Mouse (Mus musculus) forebrain, postnatal 0 days (tissue): Measurements from ENCODE around the gene Dnase1l2. TPM values are rescaled to one million over a fixed set of nuclear protein-coding genes. Genes with fewer than 3 reads are reported as not detected.

Experiments
- ATAC-seq: fragments of 200-750 bp; cut with Nextera tagmentation; 2 replicates; pipeline ENCODE4 v1.8.0; 2017; ENCODE audit warnings: mild to moderate bottlenecking, moderate library complexity
- DNase-seq: peaks from one replicate; pipeline ENCODE4 v3.0.0-alpha.2; 2015
- H3K27ac ChIP-seq: fragments of 300-500 bp; sonication (generic); 2 replicates; pipeline ENCODE4 v1.5.1; 2014; ENCODE audit warnings: low read depth, mild to moderate bottlenecking, antibody characterized with exemption, low read length, moderate library complexity, mixed read lengths
- H3K27me3 ChIP-seq: fragments of 300-500 bp; sonication (generic); 2 replicates; pipeline ENCODE4 v1.6.1; 2014; ENCODE audit warnings: mild to moderate bottlenecking, low read length, mixed read lengths; ENCODE audit not compliant: insufficient read depth
- H3K36me3 ChIP-seq: fragments of 300-500 bp; sonication (generic); 2 replicates; pipeline ENCODE4 v1.6.1; 2014; ENCODE audit warnings: mild to moderate bottlenecking, moderate library complexity; ENCODE audit not compliant: insufficient read depth
- H3K4me1 ChIP-seq: fragments of 300-500 bp; sonication (generic); 2 replicates; pipeline ENCODE4 v1.6.1; 2014; ENCODE audit warnings: antibody characterized with exemption; ENCODE audit not compliant: insufficient read depth
- H3K4me2 ChIP-seq: fragments of 300-500 bp; sonication (generic); 2 replicates; pipeline ENCODE4 v1.6.1; 2014; ENCODE audit warnings: low read depth, mild to moderate bottlenecking, moderate library complexity
- H3K4me3 ChIP-seq: fragments of 300-500 bp; sonication (generic); 2 replicates; pipeline ENCODE4 v1.5.1; 2014; ENCODE audit warnings: low read depth, low read length, mixed read lengths
- H3K9ac ChIP-seq: fragments of 300-500 bp; sonication (generic); 2 replicates; pipeline ENCODE4 v1.6.1; 2014; ENCODE audit warnings: mild to moderate bottlenecking
- H3K9me3 ChIP-seq: fragments of 300-500 bp; sonication (generic); 2 replicates; pipeline ENCODE4 v1.6.1; 2016; ENCODE audit warnings: low read length
- CTCF ChIP-seq: sonication (generic); IDR thresholded peaks from 2 replicates; pipeline ENCODE4 v1.5.1; 2016; ENCODE audit warnings: antibody characterized with exemption, control low read depth, low read depth
- WGBS: fragments of 180-500 bp; shearing (Covaris S2); extraction: QIAGEN DNeasy Blood & Tissue Kit; methylation state at CpG from one replicate; pipeline ENCODE4 v1.1.7; 2014; 5-methylcytosine and 5-hydroxymethylcytosine counted together
- polyA plus RNA-seq: library from polyadenylated mRNA; unstranded; fragments of >200 nt; fragmentation: Nextera tagmentation; extraction: Ambion mirVana; gene quantifications from 2 replicates; pipeline ENCODE4 v1.2.1, GENCODE M21; 2015
- total RNA-seq: library from RNA; depleted of rRNA; stranded (reverse); fragments of >200 nt; gene quantifications from 2 replicates; pipeline ENCODE4 v1.2.3, GENCODE M21; 2014; rRNA removed

Dnase1l2 gene
- 4.7 and 6.2 TPM in 2 replicates for total RNA-seq
- polyA plus RNA-seq, result 0.82 and 0.92 TPM in 2 replicates

GRCm38 (mm10) chr17:24442632-24443155, at the start of gene Dnase1l2:
TSS of gene Dnase1l2 (minus strand) at chr17:24443105.
- TF ChIP-seq CTCF, result no peak
- 72% methylated on average over 7 of the region's 7 CpGs for WGBS
- Histone ChIP-seq H3K4me2 (no peak within 1 kb of the TSS), H3K9ac (no peak within 1 kb of the TSS), H3K36me3 (peaks cover 75% of the 10 kb centered on the region), H3K9me3 (no peaks in the 10 kb centered on the region), H3K4me1 (no peaks in the 10 kb centered on the region), H3K4me3 (no peak within 1 kb of the TSS), H3K27me3 (no peaks in the 10 kb centered on the region), H3K27ac (no peak within 1 kb of the TSS)
- DNase-seq (no peak), ATAC-seq (no peak)

DNA sequence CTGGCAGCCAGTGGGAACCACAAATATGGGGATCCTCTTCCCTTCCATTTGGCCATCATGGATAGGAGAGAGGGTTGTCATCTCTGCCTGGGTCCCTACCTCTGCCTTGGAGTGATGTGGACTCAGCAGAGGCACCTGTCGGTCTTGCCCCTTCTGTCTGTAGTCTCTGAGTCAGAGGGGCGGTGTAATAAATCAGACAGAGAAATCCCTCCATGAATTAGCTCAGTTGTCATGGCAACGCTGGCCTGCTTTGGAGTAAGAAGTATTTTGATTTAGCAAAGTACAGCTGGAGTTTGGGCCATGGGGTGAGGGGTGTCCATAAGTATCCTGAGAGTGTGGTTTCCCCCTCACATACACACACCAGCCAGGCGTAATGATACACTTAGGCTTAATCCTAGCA, 47.5 kb upstream of the Dnase1l2 start:
- H3K36me3 ChIP-seq, result 0 out of 2 replicates have a peak, but pooled peaks cover under 1% of the 10 kb centered on the region
- no peak for TF ChIP-seq CTCF
- ATAC-seq, result no peak
- DNase-seq, result peak; percentile 63
- H3K9me3 ChIP-seq, result no peaks in the 10 kb centered on the region
- WGBS, result 48% methylated on average over 4 of the region's 4 CpGs
- no peak overlapping the region for H3K4me3 ChIP-seq
- H3K4me2 ChIP-seq, result peak overlapping the region; percentile 88
- H3K4me1 ChIP-seq, result peaks cover 18% of the 10 kb centered on the region
- H3K9ac ChIP-seq, result peak overlapping the region; percentile 94
- H3K27ac ChIP-seq, result peak overlapping the region; percentile 94; the same call in 1 of the 2 replicates
- H3K27me3 ChIP-seq, result no peaks in the 10 kb centered on the region

GRCm38 (mm10) chr17:24489265-24490030, 46.5 kb upstream of the Dnase1l2 start:
- WGBS, result 21% methylated on average over 19 of the region's 19 CpGs
- ATAC-seq (peak; percentile 13), DNase-seq (no peak)
- Histone ChIP-seq H3K9ac (peak overlapping the region; percentile 94), H3K27ac (peak overlapping the region; percentile 94), H3K4me2 (peak overlapping the region; percentile 88), H3K4me3 (peak overlapping the region; percentile 82), H3K9me3 (no peaks in the 10 kb centered on the region), H3K27me3 (no peaks in the 10 kb centered on the region), H3K4me1 (peaks cover 18% of the 10 kb centered on the region), H3K36me3 (no peaks in the 10 kb centered on the region)
- TF ChIP-seq CTCF, result no peak

DNA sequence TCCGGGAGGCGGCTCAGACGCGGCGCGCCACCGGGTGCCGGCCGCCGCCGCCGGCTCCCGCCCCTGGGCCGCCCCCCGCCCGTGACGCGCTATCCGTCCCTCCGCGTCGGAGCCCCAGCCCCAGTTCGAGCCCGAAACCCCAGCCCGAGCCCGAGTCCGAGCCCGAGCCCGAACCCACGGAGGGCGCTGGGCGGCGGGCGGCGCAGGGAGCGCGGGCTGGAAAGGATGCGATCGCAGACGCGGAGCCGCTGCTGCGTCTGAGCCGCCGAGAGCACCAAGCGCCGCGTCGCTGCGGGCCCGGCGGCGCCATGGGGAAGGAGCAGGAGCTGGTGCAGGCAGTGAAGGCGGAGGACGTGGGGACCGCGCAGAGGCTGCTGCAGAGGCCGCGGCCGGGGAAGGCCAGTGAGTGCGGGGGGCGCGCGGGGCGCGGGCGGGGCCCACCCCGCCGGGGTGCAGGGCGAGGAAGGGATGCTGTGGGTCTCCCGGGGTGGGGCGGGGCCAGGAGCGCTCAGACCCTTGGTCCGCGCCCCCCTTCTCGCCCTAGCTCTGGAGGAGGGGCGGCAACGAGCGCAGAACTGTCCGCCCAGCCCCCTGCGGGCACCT, 45.9 kb upstream of the Dnase1l2 start:
- Histone ChIP-seq H3K36me3 (no peaks in the 10 kb centered on the region), H3K27ac (peak overlapping the region; percentile 94)
- TF ChIP-seq CTCF, result no peak

GRCm38 (mm10) chr17:24488186-24488661, 45.3 kb upstream of the Dnase1l2 start, which contains the start of gene Caskin1:
TSS of gene Caskin1 (plus strand) at chr17:24488601.
- under 1% methylated on average over 30 of the region's 45 CpGs for WGBS
- H3K27me3 ChIP-seq, result no peaks in the 10 kb centered on the region
- ATAC-seq, result peak; percentile 62
- H3K4me3 ChIP-seq, result peak within 1 kb of the TSS; percentile 82
- peak within 1 kb of the TSS; percentile 88 for H3K4me2 ChIP-seq
- H3K36me3 ChIP-seq, result no peaks in the 10 kb centered on the region
- H3K4me1 ChIP-seq, result peaks cover 18% of the 10 kb centered on the region
- peak within 1 kb of the TSS; percentile 94 for H3K9ac ChIP-seq
- peak; percentile 64 for DNase-seq
- TF ChIP-seq CTCF, result no peak
- peak within 1 kb of the TSS; percentile 94 for H3K27ac ChIP-seq
- H3K9me3 ChIP-seq, result no peaks in the 10 kb centered on the region

More for the DNA sequence above, 45.9 kb upstream of the Dnase1l2 start:
- Histone ChIP-seq H3K4me1 (peaks cover 18% of the 10 kb centered on the region), H3K9ac (peak overlapping the region; percentile 94), H3K27me3 (no peaks in the 10 kb centered on the region), H3K4me2 (peak overlapping the region; percentile 88), H3K9me3 (no peaks in the 10 kb centered on the region), H3K4me3 (peak overlapping the region; percentile 82)
- DNase-seq (peak; percentile 70), ATAC-seq (peak; percentile 80)
- WGBS, result 3% methylated on average over 51 of the region's 81 CpGs

GRCm38 (mm10) chr17:24485090-24485860, 42.4 kb upstream of the Dnase1l2 start:
- no peaks in the 10 kb centered on the region for H3K36me3 ChIP-seq
- H3K27ac ChIP-seq, result 0 out of 2 replicates have a peak overlapping the region, but pooled peaks have one; percentile 29
- no peak overlapping the region for H3K4me2 ChIP-seq
- WGBS, result 43% methylated on average over 11 of the region's 11 CpGs
- H3K27me3 ChIP-seq, result no peaks in the 10 kb centered on the region
- H3K4me1 ChIP-seq, result peaks cover 14% of the 10 kb centered on the region; the same call in 1 of the 2 replicates
- H3K9ac ChIP-seq, result peak overlapping the region; percentile 3; the same call in 1 of the 2 replicates
- no peak for ATAC-seq
- peak; percentile 59 for DNase-seq
- H3K9me3 ChIP-seq, result no peaks in the 10 kb centered on the region
- no peak for TF ChIP-seq CTCF
- no peak overlapping the region for H3K4me3 ChIP-seq
